Mouse (Mus musculus): ENCODE results near the gene Nfkb2.

Nfkb2 gene

GRCm38 (mm10) chr19:46347146-46347545, 43.0 kb downstream of the Nfkb2 start:
- DNase-seq, result no peak

GRCm38 (mm10) chr19:46347936-46348668, 44.0 kb downstream of the Nfkb2 start:
- no peak for DNase-seq

GRCm38 (mm10) chr19:46348761-46349458, 44.8 kb downstream of the Nfkb2 start:
- peak; percentile 91 to 97 for DNase-seq

GRCm38 (mm10) chr19:46349550-46349949, 45.4 kb downstream of the Nfkb2 start:
- peak in 1 of 2 experiments; percentile 22 for DNase-seq

GRCm38 (mm10) chr19:46350168-46350932, 46.2 kb downstream of the Nfkb2 start, which contains the start of gene 2310034G01Rik:
Gene 2310034G01Rik (minus strand): TSS chr19:46350302.
- peak; percentile 72 to 79 for DNase-seq

- peak; percentile 96 to 99 for DNase-seq
Measured at GRCm38 (mm10) chr19:46356701-46357138, 52.6 kb downstream of the Nfkb2 start.

GRCm38 (mm10) chr19:46357344-46358280, 53.5 kb downstream of the Nfkb2 start:
- DNase-seq, result peak in 1 of 2 experiments; percentile 60

GRCm38 (mm10) chr19:46358381-46358780, 54.3 kb downstream of the Nfkb2 start:
- DNase-seq, result no peak
